Mouse (Mus musculus) subcutaneous adipose tissue, adult 2 months (tissue): ENCODE results near the gene Pth. TPM values are rescaled to one million over a fixed set of nuclear protein-coding genes. Genes with fewer than 3 reads are reported as not detected.

ENCODE experiments used
- polyA plus RNA-seq: library from polyadenylated mRNA; depleted of rRNA; stranded (reverse); fragments of >200 nt; gene quantifications from 2 replicates; pipeline ENCODE4 v1.2.3, GENCODE M21; 2012; ENCODE audit warnings: low replicate concordance; rRNA removed

The Pth gene
- polyA plus RNA-seq: not detected in 2 replicates

DNA sequence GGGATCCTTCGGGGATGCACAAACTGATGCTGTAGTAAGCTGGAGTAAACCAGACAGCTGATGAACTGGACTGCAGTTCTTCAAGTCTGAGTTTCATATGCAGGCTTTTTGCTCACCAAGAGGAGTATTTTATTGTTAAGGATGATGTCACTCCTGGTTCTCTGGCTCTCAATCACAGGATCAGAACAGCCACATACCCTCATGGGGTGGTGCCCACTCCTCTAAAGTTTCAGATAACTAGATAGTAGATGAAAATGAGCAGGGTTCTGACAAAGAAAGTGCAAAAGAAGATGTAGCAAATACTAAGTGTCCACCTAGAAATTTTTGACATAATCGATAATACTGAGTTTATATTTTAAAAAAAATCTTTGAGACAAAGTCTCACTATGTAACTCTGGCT lies at the start of gene Pth:
TSS of gene Pth (minus strand) at position 101 of the 400 bp plus-strand sequence.

DNA sequence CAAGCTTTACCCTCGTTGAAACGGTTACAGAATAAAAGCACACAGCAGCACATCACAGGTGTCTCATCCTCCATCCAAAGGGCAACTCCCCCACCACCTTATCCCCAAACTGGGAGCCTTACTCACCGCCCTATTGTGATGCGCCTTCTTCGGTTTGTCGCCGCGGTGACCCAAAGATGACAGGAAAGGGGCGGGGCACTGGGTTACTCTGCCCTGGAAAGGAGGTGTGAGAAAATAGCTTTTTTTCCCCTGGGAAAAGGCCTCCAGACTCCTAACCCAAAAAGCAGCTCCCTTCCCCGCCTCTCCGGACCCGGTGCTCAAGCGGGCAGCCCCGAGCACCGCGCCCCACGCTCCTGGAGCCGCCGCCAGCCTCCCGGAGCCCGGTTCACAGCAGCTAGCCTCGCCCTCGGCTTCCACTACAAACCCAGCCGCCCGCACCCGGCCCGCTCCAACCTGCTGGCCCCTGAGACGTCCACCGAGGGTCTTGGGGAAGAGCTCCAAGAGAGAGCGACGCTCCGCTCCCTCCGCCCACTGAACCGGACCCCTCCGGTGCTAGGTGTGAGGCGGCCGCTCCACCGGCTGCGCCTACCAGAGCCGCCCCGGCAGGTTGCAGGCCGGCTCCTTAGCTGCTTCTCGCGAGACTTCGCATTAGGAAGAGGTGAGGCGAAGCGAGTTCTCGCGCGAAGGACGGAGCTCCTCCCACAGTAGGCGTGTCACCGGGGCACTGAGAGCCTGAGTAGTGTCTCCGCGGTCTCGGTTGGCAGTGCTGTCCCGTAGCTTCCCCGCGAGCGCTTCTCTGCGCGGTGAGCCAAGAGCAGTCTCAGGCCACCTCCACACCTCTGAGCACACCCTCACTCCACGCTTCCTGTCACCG lies 19.4 kb downstream of the Pth start, which contains the start of gene Btbd10:
TSS of gene Btbd10 (minus strand) at position 647 of the 874 bp plus-strand sequence.

Other genes with a start within 250 kb of the Pth start
- 8.6 and 16.7 TPM in 2 replicates for gene Arntl, start 181.1 kb downstream of the Pth start, polyA plus RNA-seq
- 13.0 and 15.0 TPM in 2 replicates for gene Btbd10, start 19.2 kb downstream of the Pth start, polyA plus RNA-seq
- gene Far1, start 125.3 kb upstream of the Pth start, polyA plus RNA-seq: 8.5 and 19.9 TPM in 2 replicates